Mouse (Mus musculus) telencephalon, adult 2 months (tissue): Measurements from ENCODE around the gene Cdk17.

Experiments used
- DNase-seq: peaks from one replicate; pipeline ENCODE4 v3.0.0-alpha.2; 2011; ENCODE audit warnings: low read depth, low spot score

Gene Cdk17

GRCm38 (mm10) chr10:93160807-93161510 is at the start of gene Cdk17:
Cdk17 (plus strand) TSS chr10:93160875.
- no peak for DNase-seq

- DNase-seq = no peak
Observed at GRCm38 (mm10) chr10:93111412-93111811, 49.3 kb upstream of the Cdk17 start.

DNA sequence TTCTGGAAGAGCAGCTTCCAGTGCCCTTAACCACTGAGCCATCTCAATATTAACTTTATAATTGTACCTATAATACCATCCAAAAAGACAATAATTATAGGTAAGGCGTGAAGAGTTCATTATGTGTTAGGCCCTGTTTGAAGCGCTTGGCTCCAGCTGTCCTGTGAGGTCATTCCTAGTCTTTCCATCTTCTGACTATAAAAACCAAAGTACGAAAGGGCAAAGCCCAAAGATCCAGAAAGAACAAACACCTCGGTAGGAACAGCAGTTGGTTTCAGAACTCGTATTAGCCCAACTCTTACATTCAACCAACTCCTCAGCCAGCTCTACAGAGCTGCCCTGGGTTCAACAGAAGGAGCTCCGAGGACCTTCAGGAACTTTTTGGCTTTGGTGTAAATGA is 48.7 kb upstream of the Cdk17 start:
- DNase-seq = no peak

DNA sequence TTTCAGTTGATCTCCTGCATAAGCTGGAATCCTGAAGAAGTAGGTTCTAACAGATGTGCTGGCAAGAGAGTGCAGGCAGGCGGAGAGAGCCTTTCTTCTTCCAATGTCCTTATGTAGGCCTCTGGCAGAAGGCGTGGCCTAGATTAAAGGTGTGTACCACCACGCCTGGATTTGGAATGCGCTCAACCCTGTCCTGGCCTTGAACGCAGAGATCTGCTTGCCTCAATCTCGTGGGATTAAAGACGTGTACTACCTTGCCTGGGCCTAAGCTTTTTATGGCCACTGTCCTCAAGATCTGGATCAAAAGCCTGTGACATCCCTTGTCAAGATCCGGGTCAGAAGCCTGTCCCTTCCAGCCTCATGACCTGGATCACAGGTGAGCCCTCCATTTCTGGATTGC is 46.7 kb upstream of the Cdk17 start:
- no peak for DNase-seq

DNA sequence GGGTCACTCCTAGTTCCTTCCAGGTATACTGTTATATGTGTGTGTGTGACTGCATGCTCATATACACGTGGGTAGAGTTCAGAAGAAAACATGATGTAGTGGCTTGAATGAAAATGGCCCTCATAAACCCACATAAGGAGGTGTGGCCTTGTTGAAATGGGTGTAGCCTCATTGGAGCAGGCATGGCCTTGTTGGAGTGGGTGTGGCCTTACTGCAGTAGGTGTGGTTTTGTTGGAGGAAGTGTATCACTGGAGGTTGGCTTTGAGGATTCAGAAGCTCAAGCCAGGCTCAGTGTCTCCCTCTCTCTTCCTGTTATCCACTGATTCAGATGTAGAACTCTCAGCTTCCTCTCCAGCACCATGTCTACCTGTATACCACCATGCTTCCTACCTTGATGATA is 45.9 kb upstream of the Cdk17 start:
- DNase-seq = no peak

GRCm38 (mm10) chr10:93115743-93116142 is 44.9 kb upstream of the Cdk17 start:
- no peak for DNase-seq

- no peak for DNase-seq
Observed at GRCm38 (mm10) chr10:93116636-93117035, 44.0 kb upstream of the Cdk17 start.

DNA sequence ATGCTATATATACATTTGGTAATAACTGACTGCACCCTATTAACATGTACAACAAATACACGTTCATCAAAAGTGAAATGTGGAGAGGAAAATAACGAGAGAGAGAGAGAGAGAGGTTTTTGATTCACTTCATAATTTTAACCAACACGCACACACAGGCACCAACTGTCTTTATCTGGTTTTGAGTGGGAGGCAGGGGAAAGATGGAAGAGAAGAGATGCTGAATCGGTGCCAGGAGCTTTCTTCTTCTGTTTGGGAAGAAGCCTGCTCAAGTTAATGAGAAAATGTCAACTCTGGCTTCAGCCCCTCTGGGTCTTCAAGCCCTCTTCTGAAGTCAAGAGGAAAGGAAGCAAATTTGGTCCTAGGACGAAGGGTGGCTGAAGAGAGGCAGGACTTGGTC is 40.9 kb upstream of the Cdk17 start:
- peak; percentile 83 for DNase-seq

DNA sequence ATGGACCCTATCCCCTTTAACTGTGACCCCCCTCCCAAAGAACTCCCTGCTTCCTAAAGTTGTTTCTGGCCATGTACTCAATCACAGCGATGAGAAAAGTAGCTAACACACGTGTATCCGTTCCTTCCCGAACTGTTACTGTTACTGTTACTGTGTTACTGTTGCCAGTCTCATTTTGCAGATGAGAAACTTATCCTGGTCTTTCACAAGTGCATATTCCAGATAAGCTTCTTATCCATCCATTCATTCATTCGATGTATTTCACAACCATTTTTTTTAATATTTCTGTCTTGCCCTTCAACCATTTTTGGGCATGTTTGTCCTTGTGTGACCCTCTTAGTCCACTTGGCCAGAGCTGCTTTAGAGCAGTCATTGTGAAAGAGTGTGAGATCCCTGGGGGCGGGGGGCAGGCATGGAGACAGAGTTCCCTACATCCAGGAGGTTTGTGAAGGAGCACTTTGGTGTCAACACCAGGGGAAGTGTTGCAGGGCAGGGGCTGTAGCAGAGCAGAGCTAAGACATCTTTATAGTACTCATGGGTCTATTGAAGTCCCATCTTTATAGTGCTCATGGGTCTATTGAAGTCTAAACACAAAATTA is 39.3 kb upstream of the Cdk17 start:
- DNase-seq = no peak

DNA sequence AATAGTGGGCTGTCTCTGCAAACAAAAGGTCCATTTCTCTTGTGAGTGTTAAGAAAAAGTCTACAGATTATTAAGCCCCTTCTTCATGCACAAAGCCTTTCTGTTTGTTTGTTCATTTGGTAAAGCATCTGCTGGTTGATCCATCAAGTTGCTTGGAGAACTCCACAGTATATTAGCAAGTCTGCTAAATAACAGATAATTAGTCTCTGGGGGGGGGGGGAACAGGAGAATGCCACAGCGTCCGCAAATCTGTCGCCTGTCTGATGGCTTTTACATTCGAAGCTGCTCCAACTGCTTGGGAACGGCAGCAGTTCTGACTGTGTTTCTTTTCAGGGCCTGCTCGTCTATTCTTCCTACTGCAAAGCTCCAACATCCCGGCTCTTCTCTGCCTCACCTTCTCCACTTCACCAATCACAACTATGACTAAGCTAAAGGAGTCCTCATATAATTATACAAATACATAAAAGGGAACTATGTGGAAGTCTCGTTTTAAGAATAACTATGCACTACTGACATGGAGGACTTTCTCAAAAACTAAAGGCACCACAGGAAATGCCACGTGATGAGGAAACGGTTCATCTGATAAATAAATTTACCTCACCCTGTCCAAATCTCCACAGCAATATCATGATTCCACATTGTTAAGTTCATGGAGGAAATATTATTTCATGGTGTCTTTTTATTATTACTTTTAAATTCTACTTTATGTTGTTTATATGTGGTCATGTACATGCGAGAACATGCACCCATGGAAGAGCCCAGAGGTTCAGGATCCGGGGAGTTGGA is 38.1 kb upstream of the Cdk17 start:
- no peak for DNase-seq

- DNase-seq = no peak
Observed at GRCm38 (mm10) chr10:93123310-93123709, 37.4 kb upstream of the Cdk17 start.

DNA sequence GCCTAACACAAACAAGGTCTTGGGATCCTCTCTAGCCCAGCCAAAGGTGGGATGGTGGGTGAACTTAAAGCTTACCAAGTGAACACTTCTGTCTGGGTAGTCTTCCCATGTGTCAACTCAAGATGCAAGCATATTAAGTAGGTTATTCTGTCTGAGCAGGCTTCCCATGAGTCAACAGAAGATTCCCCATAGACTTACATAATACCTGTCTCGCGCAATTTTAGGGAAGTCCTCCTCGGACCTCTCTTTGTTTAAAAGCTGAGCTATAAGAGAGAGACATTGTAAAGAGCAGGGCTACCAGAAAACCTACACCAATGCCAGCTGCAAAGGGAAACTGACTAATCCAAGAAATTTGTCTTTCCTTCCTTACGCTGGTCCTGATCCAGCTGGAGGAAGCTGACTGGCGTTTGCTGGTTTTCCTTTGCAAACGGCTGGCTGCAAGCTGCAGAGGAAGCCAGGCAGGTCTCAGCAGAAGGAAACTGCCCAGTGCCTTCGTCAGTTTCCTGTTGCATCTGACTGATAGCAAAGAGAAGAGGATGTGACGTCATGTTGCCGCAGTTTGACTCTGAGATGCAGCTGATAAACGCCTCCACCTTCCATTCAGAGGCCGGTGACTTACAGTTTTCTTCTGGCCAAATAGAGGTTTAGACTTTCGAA is 36.6 kb upstream of the Cdk17 start:
- DNase-seq = no peak

- DNase-seq = no peak
Observed at GRCm38 (mm10) chr10:93126025-93126424, 34.6 kb upstream of the Cdk17 start.

- no peak for DNase-seq
Observed at GRCm38 (mm10) chr10:93128566-93128965, 32.1 kb upstream of the Cdk17 start.

GRCm38 (mm10) chr10:93129345-93129744 is 31.3 kb upstream of the Cdk17 start:
- peak; percentile 54 for DNase-seq

DNA sequence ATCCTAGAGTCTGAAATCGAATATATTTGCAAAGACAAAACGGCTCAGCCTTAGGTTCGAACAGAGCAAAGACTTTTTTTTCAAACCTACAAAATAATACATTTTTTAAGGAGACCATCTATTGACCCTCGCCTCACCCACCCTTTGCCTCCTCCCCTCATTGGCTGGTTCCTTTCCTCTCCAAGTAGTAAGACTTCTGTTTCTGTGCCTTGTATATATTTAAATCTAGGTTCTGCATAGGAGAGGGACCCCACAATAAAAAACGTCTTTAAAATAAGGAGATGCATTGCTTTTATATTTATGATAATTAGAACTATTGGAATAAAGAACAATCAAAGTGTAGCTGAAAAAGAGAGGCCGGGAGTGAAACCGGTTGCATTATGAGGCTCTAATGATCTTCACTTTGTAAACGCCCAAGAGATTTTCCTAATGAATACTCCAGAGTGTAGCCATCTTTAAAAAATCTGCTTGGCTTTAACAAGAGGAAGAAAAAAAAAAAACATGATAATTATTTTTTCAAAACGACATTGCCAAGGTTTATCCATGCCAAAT is 30.7 kb upstream of the Cdk17 start:
- no peak for DNase-seq

DNA sequence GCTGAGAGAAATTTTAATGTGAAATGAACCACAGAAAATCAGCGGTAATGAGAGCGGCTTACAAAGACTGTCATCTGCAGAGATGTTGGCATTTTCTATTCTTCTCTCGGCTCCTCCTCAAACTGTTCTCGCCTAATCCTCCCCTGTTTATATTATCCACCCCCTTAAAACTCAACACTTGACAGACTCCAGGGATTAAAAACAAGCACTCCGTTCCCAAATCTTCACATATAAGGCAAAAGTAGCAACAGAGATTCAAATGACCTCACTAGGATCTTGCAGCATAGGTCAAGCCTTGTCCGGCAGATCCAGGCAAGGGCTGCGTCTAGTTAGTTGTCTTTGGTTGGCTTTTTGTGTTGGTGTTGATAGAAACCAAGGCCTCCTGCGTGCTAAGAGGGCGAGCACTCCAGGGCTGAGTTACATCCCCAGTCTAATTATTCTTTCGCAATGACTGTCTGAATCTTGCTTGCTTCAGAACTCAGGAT is 30.2 kb upstream of the Cdk17 start:
- peak; percentile 65 for DNase-seq

GRCm38 (mm10) chr10:93131865-93132566 is 28.7 kb upstream of the Cdk17 start:
- no peak for DNase-seq

- no peak for DNase-seq
Observed at GRCm38 (mm10) chr10:93138730-93139129, 21.9 kb upstream of the Cdk17 start.

GRCm38 (mm10) chr10:93140778-93141177 is 19.9 kb upstream of the Cdk17 start:
- DNase-seq = no peak

DNA sequence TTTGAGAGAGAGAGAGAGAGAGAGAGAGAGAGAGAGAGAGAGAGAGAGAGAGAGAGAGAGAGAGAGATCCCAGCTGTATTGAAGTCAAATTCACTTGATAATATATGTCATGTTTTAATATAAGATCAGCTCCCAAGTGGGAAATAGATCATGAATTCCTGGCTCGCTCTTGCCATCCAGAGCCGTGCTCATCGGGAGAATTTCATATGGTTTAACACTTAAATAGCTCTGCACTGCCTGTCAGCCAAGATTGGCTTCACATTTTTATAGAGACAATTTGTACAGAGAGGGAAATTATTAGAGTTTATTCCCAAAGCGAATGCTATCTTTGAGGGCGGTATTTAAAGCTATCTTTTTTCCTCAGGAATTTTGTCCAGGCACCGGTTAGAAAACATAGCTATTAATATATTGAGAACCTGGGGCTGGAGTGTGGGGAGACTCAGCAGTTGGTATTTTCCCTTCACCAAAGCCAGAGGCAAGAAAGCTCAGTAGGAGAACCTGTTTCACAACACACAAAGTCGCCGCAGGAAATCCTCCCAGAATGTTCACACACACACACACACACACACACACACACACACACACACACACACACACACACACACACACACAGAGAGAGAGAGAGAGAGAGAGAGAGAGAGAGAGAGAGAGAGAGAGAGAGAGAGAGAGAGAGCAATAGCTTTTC is 17.9 kb upstream of the Cdk17 start:
- DNase-seq = no peak
